Mouse (Mus musculus): ENCODE measurements at regions not wholly inside any gene's neighbourhood (a gene's known extent, or its start where the extent isn't known, plus 50 kb on each side); places are given as distances from the start of the nearest gene placed in this dataset.
A peak's percentile ranks its signal among the peaks of the same experiment; 100 is the strongest.

- DNase-seq, result no peak
Observed at GRCm38 (mm10) chr10:67819534-67819933, 92.9 kb downstream of the Zfp365 start.

GRCm38 (mm10) chr10:67813901-67814300 is 98.6 kb downstream of the Zfp365 start:
- no peak for DNase-seq

DNA sequence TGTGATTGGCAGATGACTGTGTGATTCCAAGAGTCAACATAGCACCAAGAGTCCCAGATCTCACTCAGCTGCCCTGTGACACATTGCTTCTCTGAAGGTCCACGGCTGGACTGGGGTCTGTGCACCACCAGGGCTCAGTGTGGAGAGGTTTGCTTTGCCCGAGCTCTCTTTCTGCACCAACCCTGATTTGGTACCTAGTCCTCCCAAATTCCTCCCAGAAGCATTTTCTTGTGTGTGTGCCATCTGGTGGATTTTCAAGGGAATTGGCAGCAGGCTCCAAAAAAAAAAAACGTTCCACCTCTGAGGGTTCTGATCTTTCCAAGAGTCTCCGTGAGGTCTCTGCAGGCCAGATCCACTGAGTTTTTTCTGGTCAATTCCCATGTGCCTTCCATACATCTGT is 107.3 kb downstream of the Zfp365 start:
- peak; percentile 17 for DNase-seq

- no peak for DNase-seq
Observed at GRCm38 (mm10) chr10:67804637-67805036, 107.8 kb downstream of the Zfp365 start.

GRCm38 (mm10) chr10:67802156-67802555 is 110.3 kb downstream of the Zfp365 start:
- DNase-seq, result no peak

GRCm38 (mm10) chr10:67801619-67802018 is 110.8 kb downstream of the Zfp365 start:
- DNase-seq, result no peak

GRCm38 (mm10) chr10:67798991-67799390 is 113.5 kb downstream of the Zfp365 start:
- no peak for DNase-seq

DNA sequence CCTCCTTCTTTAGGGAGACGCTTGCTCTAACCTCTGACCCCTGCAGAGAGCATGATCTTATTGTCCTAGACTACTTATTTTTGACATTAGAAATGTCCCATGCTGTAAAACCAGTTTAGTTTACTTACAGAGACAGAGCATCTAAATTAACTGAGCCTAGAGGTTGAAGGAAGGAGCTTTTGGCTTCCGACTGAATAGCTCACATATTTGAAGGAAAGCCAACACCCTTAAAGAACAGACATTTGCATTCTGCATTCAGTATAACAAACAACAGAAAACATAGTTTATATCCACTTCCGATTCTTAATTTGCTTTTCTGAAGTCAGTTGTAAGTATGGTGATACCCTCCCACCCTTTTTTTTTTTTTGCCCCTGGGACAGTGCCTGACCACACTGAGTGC is 119.3 kb downstream of the Zfp365 start:
- no peak for DNase-seq

DNA sequence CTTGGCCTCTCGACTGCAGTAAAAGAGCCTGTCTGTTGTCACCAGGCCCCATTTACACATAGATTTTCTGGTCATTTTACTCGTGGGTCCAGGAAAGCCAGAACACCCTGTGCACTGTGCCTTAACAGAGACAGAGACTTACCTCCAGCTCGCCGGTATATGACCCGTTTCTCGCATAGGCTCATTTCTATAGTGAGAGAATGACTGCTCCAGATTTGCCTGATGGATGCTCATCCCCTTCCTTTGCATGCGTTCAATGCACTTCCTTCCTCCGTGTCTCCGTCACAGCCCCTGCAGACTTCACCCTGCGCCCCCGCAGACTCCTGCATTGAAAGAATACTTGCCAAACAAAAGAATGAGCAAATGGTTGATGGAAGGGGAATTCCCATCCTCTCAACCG is 122.8 kb downstream of the Zfp365 start:
- no peak for DNase-seq

DNA sequence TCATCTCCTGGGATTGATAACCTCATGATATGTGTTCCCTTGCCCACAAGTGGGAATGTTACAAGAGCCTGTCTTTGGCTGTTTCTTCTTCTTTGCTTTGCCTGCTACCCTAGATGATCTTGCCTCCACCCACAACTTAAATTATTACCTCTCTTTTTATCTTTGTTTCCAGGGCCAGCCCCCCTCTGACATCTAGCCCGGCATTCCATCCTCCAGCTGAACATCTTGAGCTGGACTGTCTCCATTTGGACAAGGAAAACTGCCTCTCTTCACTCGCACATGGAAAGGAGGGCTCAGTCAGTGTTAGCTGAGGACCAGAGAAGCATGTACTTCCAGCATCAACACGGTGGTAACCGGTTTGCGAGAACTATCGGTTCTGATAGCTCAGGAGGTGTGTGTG is 124.3 kb downstream of the Zfp365 start:
- DNase-seq, result no peak

- peak; percentile 12 for DNase-seq
Observed at GRCm38 (mm10) chr10:67785563-67785962, 126.9 kb downstream of the Zfp365 start.

DNA sequence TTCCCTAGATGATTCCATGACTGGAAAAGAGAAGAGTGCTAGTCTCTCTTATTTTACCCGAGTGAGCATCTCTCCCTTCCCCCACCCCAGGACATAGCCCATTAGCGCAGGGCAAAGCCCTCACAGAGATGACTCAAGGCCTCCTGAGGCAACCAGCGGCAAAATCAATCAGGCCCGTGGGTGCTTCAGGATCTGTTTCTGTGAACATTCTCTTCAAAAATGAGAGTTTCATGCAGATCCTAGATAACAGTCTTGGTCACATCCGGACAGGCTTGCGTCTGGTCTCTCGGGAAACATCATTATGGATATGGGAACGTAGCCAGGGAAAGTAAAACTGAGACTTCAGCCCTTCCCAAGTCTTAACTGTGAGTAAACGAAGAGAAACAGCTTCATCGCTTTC is 134.1 kb downstream of the Zfp365 start:
- DNase-seq, result no peak

DNA sequence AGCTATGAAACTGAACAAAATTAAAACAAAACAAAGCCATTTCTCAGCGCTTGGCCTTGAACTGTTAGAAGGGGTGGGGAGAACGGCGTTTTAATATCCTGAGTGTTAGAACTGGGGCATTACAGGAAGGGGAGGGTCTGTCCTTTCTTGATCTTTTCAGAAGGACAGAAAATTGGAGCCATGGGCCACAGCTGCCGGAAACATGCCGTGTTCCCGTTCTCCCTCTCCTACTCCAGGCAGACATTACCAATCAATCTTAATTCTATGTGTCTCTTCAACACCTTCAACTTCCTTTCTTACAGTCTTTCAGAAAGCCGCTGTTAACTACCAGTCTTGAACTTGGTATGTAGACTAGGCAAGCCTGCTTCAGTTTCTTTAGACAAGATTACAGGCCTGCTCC is 134.7 kb downstream of the Zfp365 start:
- DNase-seq, result no peak

GRCm38 (mm10) chr10:67776851-67777250 is 135.6 kb downstream of the Zfp365 start:
- DNase-seq, result no peak

- no peak for DNase-seq
Observed at GRCm38 (mm10) chr10:67771796-67772195, 140.7 kb downstream of the Zfp365 start.

- DNase-seq, result peak; percentile 63
Observed at GRCm38 (mm10) chr10:67766099-67766498, 146.4 kb downstream of the Zfp365 start.

- DNase-seq, result peak; percentile 35
Observed at GRCm38 (mm10) chr10:67760424-67760823, 152.0 kb downstream of the Zfp365 start.

DNA sequence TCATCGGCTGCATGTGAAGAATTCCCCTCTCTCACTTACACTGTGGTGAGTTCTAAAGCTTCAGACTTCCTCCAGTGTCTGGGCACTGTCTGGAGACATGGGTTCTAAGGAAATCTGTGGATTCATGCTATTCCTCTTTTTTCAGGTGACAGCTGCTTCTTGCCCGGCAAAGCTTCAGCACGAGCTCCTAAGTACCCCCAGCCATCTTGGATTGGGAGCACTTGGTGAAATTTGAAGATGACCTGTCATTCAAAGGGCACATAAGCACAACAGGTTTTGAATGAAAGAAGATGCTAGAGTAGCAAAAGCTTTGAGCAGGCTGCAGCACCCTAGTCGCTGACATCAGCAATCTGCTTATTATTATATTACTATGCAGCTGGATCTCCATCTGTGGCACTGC is 164.3 kb downstream of the Zfp365 start:
- no peak for DNase-seq

DNA sequence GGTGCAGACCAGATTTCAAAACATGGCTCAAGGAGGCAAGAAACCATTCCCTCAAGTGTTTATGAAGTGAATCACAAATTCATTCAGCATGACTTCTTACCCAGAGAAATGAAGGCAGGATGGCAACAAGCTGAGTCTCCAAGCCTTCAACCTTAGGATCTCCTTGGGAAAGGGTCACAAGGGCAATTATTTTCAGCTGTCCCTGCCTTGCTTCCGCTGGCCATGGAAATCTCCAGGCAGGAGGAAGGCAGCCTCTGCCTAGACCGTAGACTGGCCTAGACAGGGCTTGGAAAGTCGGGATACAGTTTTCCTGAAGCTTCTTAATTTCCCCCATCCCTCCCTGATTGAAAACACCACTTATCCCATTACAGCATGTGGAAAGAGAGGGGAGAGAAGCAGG is 165.0 kb downstream of the Zfp365 start:
- DNase-seq, result no peak

DNA sequence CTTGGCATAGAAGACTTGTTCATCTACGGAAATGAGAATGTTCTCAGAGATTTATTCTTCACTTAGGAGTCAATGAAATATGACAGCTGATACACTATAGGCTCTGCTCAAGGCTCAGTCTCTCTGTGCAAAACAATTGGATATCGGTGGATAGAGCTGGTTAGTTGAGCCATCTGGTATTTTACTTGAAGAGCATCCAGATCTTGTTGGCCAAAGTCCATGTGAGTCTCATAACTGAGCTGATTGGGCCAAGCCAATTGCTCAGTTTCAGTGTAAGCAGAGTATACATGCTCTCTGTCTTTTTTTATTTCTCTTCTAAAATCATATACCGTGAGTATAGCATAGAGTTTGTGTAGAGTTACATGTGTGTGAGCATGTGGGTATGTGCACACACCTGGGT is 166.3 kb downstream of the Zfp365 start:
- no peak for DNase-seq

- no peak for DNase-seq
Observed at GRCm38 (mm10) chr10:67743561-67743960, 168.9 kb downstream of the Zfp365 start.

GRCm38 (mm10) chr10:67742824-67743223 is 169.6 kb downstream of the Zfp365 start:
- no peak for DNase-seq

DNA sequence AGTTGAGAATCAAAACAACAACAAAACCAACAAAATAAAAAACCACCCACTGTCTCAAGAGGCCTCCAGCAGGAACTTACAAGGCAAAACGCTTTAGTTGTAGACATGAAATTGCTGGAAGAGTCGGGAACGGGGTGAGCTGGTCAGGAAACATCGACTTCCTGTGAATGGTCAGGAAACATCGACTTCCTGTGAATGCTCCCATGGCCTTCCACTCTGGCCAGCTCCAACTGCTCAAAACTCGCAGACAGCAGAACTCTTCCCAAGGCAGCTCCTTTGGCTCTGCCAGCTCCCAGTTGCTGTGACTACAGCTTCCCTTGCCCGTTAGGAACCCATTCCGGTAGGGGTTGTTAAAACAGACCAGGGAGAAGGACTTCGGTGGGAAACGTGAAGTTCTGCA is 170.2 kb downstream of the Zfp365 start:
- DNase-seq, result peak; percentile 7

- no peak for DNase-seq
Observed at GRCm38 (mm10) chr10:67739199-67739598, 173.3 kb downstream of the Zfp365 start.

DNA sequence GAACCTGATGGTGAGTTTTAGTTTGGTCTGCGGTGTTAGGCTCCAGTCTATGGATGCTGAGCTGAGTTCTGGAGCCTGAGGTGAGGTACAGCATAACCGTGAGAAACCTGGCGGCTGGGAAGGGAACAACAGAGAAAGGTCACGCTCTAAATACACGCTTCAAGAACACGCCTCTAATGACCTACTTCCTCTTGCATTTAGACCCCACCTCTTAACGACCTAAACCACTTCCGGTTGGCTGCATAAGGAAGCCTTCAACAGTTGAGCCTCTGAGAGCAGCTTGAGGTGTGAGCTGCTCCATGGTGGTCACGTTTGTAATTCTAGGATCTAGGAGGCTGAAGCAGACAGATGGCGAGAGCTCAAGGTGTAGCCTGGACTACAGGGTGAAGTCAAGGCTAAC is 175.8 kb downstream of the Zfp365 start:
- DNase-seq, result no peak

DNA sequence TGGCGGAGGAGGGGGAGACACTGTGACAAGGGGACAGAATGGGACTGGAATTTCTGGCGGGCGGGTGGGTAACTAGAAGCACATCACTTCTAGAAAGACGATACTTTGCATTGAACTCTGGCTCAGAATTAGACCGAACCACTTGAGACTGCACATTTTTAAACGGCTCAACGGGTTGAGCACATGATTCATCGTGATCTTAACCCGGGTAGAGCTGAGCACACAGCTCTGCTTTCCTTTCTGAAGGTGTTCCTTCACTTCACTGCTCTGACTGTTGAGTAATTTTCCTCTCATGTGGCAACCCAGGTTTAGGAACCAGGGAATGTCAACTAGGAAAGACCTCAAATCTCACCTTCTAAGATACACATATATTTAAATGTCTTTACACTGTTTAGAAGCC is 180.9 kb downstream of the Zfp365 start:
- DNase-seq, result no peak

Data from adrenal gland, postnatal 10 days (tissue).